Mouse (Mus musculus): ENCODE results near the gene Syn3.
A peak's percentile ranks its signal among the peaks of the same experiment; 100 is the strongest.

The Syn3 gene

DNA sequence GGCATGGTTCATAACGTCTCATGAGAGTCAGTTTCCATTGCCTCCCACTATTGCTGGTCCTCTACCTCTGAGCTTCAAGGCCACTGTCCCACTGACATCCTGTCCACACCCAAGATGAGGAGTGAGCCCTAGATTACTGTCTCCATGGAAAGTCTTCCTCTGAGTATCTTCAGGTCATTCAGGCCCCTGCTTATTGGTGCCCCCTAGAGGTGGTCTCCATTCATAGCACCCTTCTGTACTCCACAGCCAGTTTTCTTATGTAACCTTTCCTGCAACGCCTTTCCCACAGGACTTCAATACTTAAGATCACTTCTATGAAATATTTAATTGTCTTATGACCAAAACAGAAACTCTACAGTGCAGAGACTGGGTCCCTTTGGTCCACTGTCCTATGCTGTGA, 80.4 kb downstream of the Syn3 start:
- DNase-seq (ENCODE audit: inconsistent age in 2 of 2, low spot score in 1 of 2) = peak; percentile 35 to 76

GRCm38 (mm10) chr10:86416806-86417205, 81.9 kb downstream of the Syn3 start:
- peak; percentile 14 to 76 for DNase-seq (ENCODE audit: inconsistent age in 2 of 2, low spot score in 1 of 2)

GRCm38 (mm10) chr10:86410868-86411267, 87.8 kb downstream of the Syn3 start:
- no peak for DNase-seq (ENCODE audit: inconsistent age in 2 of 2, low spot score in 1 of 2)

DNA sequence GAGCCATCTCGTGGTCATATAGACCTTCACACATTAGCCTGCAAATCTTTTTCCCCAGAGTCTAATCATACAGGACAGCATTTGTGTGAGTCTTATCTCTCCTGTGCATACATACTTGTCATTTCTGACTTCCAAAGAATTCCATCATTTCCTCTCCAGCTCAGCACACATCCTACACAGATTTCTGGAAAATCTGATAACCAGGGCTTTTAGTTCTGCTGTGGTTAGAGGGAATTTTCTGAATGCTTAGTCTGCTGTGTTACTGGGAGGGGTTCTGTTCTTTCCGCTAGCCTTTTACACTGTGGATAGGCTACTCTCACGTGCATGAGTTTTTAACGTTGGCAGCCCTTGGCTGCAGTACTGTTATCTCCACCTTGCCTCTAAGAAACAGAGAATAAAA, 91.7 kb downstream of the Syn3 start:
- no peak for DNase-seq (ENCODE audit: inconsistent age in 2 of 2, low spot score in 1 of 2)

- no peak for DNase-seq (ENCODE audit: inconsistent age in 2 of 2, low spot score in 1 of 2)
Observed at GRCm38 (mm10) chr10:86398347-86398720, 100.4 kb downstream of the Syn3 start.

DNA sequence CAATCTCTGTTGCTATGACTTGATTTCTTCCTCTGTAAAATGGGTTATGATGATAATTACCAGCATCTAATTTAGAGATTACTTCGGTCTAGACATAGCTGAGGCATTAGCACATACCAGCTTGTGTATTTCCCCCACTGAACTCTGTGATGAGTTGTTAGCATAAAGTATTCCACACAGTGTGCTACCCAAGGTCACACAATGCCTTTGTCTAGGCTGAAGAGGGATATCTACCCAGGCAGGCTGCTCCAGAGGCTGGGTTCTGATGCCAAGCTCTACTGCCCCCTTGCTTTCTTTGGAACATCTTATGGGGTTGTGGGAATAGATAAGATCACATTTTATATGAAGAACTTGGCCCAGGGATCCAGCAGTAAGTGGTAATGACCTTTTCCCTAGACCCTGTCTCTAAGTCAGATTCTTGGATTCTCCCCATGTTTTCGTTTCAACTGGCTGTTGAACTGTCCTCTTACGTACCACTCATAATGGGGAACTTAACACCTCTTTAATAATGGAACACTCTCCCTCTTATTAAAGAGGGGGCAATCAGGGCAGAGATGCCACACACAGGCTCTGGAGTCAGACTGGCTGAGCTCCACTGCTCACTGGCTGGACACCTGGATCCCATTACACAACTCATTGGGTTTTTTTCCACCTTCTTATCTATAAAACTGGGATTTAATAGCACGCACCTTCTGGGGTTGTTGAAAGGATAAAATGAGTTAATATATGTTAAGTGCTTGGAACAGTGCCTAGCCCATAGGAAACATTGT, 100.9 kb downstream of the Syn3 start:
- peak in 1 of 2 experiments; percentile 29 for DNase-seq (ENCODE audit: inconsistent age in 2 of 2, low spot score in 1 of 2)

DNA sequence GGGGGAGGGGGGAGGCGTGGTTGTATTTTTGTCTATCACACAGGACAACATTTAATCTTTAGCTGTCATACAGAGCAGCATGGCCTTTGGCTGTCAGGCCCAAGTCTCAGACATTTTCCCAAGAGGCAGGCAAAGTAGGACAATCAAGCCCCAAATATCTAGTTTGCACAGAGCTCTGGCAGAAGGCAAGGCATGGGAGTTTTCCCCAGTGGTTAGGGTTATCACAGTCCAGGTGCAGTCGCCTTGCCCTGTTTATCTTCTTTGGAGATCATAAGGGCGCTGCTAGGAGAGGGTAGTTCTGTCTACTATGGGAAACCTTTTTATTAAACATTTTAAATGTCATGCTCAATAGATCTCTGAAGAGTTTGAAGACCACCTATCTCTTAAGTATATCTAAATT, 106.3 kb downstream of the Syn3 start:
- no peak for DNase-seq (ENCODE audit: inconsistent age in 2 of 2, low spot score in 1 of 2)

- peak in 1 of 2 experiments; percentile 35 for DNase-seq (ENCODE audit: inconsistent age in 2 of 2, low spot score in 1 of 2)
Observed at GRCm38 (mm10) chr10:86389913-86390312, 108.8 kb downstream of the Syn3 start.

DNA sequence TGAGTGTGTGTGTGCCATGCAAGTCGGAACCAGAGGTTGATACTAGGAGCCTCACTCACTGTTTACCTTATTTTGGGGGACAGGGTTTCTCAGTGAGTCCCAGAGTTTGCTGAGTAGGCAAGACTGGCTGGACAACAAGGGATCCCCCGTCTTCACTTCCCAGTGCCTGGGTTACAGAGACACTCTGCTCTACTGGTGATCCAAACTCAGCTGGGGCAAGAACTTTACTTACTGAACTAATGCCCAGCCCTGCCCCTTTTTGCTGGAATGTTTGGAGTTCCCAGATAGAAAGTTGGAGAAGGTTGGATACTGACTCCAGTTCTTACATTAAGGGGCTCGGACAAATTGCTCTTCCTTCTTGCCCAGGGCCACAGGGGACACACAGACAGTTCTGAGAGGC, 109.3 kb downstream of the Syn3 start:
- DNase-seq (ENCODE audit: inconsistent age in 2 of 2, low spot score in 1 of 2) = no peak

DNA sequence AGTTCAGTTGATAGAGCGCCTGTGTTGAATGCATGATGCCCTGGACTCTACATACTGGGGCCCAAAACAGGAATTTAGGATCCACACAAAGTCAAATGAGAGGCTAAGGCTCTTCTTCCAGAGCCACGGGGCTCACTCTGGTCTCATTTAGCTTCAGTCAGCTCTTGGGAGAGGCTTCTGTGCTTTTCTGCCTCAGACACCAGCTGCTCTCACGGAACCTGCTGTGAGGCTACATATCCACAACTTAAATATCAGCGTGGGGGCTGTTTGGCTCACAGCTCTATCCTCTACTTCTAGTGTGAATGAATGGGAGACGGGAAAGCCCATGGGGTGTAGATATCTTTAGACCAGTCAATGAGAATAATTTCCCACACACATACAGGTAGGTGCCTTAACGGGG, 109.9 kb downstream of the Syn3 start:
- peak in 1 of 2 experiments; percentile 18 for DNase-seq (ENCODE audit: inconsistent age in 2 of 2, low spot score in 1 of 2)

DNA sequence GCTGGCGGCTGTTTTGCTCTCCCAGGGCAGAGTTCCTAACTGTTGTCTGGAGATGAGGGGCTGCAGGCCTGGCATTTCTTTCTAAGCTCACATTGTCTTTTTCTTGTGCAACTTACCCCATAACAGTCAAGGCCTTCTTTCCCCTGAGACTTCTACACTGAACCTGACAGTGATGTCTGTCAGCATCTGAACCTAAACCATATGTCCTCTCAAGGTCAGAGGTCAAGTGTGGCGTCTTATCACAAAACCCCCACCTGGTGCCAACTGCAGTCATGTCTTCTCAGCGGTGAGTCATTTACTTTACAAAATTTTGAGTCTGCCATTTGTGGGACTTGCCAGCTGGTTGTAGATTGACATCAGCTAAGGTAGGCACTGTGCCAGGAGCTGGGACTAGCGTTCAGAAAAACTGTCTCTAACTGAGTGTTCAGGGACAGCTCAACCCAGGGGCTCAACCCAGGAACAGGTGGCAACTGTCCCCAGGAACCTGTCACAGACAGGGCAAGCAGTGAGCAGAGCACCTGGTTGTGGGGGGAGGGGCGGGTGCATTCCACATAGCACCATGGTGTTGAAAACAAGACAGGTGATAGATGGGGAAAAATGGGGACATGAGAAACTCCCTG, 110.8 kb downstream of the Syn3 start:
- peak; percentile 49 to 70 for DNase-seq (ENCODE audit: inconsistent age in 2 of 2, low spot score in 1 of 2)

DNA sequence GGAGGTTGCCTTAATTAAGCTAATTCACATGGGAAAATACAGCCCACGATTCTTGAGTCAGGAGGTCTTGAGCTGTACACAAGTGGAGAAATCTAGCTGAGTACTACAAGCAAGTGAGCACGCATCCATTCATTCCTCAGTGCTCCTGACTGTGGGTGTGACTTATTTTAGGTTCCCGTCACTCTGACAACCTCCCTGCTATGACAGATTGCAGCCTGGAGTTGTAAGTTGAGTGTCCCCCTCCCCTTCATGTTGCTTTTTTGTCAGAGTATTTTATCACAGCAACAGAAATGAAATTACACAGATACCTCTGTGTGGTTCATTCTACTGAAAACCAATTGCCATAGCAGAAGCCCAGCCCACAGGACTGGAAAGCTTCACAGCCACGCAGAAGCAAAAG, 112.5 kb downstream of the Syn3 start:
- DNase-seq (ENCODE audit: inconsistent age in 2 of 2, low spot score in 1 of 2) = no peak

GRCm38 (mm10) chr10:86385656-86386055, 113.0 kb downstream of the Syn3 start:
- DNase-seq (ENCODE audit: inconsistent age in 2 of 2, low spot score in 1 of 2) = no peak

- peak in 1 of 2 experiments; percentile 17 for DNase-seq (ENCODE audit: inconsistent age in 2 of 2, low spot score in 1 of 2)
Observed at GRCm38 (mm10) chr10:86384655-86385054, 114.0 kb downstream of the Syn3 start.

DNA sequence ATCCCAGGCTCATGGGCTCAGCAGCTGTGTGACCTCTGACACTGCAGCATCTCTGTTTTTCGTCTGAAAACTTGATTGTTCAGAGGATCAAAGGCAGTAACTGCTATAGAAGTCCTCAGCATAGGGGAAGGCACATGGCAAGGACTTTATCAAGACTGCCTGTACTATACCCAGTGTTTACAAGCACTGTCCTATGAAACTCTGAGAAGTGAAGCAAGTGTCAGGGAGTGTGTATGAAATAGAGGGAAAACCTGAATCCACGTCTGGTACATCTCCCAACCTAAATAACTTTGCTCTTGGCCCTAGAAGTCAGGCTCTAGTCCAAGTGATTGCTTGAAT, 116.8 kb downstream of the Syn3 start:
- no peak for DNase-seq (ENCODE audit: inconsistent age in 2 of 2, low spot score in 1 of 2)

DNA sequence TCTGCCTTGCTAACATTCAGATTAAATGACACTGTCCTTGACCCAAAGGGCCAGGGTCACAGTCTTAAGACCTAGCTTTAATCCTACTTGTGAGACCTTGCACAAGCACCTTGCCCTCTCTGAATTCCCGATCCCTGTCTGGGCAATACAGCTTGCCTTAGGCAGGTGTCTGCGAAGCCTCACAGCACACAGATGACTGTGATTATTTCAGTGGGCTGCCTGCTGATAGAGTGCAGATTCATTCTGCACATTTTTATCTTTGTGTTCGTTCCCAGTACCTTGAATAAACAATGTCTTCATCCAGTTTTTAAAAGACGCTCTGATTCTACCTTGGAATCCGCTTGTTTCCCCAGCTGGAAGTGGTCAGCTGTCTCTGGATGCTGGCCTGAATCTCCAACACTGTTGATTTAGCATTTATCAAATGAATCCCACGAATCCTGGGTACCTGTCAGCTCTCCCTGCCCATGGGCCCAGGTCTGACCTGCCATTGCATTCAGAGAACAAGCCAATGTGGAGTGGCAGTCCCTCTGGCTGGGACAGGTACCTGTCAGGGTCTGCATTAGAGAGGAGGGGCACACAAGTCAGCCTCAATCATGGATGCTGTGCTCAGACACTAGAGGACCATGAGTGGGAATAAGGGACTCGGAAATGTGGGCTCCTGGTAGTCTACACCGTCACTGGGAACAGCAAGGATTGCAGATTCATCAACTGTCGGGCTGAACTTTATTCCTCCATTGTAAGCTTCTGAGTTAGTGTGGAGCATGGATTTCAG, 117.4 kb downstream of the Syn3 start:
- DNase-seq (ENCODE audit: inconsistent age in 2 of 2, low spot score in 1 of 2) = no peak

- DNase-seq (ENCODE audit: inconsistent age in 2 of 2, low spot score in 1 of 2) = peak in 1 of 2 experiments; percentile 15
Observed at GRCm38 (mm10) chr10:86380626-86381025, 118.1 kb downstream of the Syn3 start.

GRCm38 (mm10) chr10:86378803-86379202, 119.9 kb downstream of the Syn3 start:
- DNase-seq (ENCODE audit: inconsistent age in 2 of 2, low spot score in 1 of 2) = peak in 1 of 2 experiments; percentile 15

DNA sequence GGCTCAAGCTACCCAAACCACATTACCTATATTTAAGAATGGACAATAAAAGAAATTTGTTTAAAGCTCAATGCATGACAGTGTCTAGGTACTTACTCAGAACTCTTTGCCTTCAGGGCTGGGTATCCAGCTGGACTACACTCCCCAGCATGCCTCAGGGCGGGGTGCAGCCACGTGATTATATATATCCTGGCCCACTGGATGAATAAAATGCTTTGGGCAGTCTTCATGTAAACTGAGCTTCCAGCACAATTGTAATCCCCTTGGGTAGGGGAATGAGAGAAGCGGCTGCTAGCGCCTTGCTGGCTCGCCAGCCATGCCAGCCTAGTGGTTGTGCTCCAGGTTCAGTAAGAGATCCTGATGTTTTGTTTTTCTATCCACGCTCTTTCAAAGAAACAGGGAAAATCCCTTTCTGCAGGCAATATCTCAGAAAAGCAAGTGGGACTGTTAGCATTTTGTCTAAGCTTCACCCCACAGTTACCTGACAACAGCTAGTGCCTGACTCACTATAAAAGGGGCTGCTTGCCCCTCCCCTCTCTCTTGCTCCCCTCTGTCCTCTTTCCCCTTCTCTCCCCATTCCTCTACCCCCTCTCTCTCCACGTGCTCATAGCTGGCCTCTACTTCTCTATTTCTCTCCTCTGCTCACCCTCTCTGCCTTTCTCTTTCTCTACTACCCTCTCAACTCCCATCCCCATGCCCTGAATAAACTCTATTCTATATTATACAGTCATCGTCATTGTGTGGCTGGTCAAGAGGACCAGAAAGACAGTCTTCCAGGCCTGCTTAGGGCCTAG, 122.1 kb downstream of the Syn3 start:
- no peak for DNase-seq (ENCODE audit: inconsistent age in 2 of 2, low spot score in 1 of 2)

DNA sequence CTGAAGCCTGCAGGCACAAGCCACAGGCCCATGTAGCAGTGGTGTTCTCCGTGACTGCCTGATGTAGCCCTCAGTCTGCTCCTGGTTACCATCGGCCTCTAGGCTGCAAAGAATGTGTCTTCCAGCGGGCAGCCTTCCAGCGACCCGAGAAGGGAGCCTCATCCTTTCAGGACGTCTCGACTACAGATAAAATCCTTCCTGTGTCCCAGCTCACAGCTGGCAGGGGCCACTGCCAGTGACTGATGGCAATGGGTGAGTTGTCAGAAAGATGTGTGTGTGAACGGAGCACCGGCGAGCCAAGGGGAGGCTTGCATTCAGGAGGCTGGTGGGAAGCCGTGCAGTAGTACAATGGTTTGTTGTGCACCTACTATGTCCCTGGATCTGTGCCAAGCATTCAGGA, 122.8 kb downstream of the Syn3 start:
- peak; percentile 84 to 91 for DNase-seq (ENCODE audit: inconsistent age in 2 of 2, low spot score in 1 of 2)

GRCm38 (mm10) chr10:86374061-86374460, 124.6 kb downstream of the Syn3 start:
- DNase-seq (ENCODE audit: inconsistent age in 2 of 2, low spot score in 1 of 2) = no peak

Measured in adrenal gland, adult (tissue).